In the genomic region with DNA sequence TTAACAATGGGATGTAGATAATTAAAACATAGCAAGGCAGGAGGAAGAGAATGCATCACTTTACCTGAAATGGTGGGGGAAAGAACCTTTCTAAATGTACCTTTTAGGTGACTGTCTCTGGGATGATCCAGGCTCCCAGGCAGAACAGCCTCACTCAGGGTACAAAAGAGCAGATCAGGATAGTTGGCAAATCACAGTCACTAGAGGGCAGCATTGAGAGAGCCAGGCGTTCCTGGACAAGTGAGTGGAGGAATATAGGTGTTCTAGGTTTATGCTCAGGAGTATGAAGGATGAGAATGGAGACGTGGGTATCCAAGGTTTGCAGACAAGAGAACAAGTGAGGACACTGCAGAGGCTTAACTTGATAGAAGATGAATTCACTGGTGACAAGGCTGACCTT, we compare ENCODE assay signal across 8 mouse cellular contexts.
DNase-seq lines count a peak whose midpoint lies in the region; ATAC-seq and TF ChIP-seq lines count a peak whose summit lies in the region.

No protein-coding gene starts in this region.

- no peak for TF ChIP-seq POLR2A in MEL (IDR thresholded peaks at IDR 0.05; ENCODE audit: control insufficient read depth in 1 of 2, insufficient read depth in 1 of 2, low read depth in 1 of 2, low read length in 2 of 2, poor library complexity in 1 of 2)
- no peak for TF ChIP-seq POLR2A in cerebellum, adult 2 months (IDR thresholded peaks at IDR 0.05; ENCODE audit: borderline replicate concordance, insufficient read depth, low read length)

- H3K9me3 ChIP-seq in MEL (replicated peaks; ENCODE audit: insufficient read depth, low read length), result no peaks in the 10 kb centered on the region
- no peaks in the 10 kb centered on the region for H3K9me3 ChIP-seq in forebrain, embryonic 16.5 days (ENCODE audit: control insufficient read depth, low read length)
- no peaks in the 10 kb centered on the region for H3K9me3 ChIP-seq in limb, embryonic 10.5 days (replicated peaks)

- H3K36me3 ChIP-seq in MEL (ENCODE audit: control insufficient read depth in 1 of 2, insufficient read depth in 2 of 2, low read length in 2 of 2), result no peaks in the 10 kb centered on the region
- no peaks in the 10 kb centered on the region for H3K36me3 ChIP-seq in forebrain, embryonic 16.5 days (ENCODE audit: control insufficient read depth, insufficient read depth)
- H3K36me3 ChIP-seq in limb, embryonic 10.5 days, result no peaks in the 10 kb centered on the region

- H3K27me3 ChIP-seq in MEL (ENCODE audit: control insufficient read depth in 1 of 2, insufficient read depth in 2 of 2, low read length in 2 of 2), result peaks cover 0 to 3% of the 10 kb centered on the region in 2 experiments; a peak in 2 of 4 replicates
- no peaks in the 10 kb centered on the region for H3K27me3 ChIP-seq in cerebellum, adult 2 months (ENCODE audit: control insufficient read depth, insufficient read depth, low read length)
- H3K27me3 ChIP-seq in forebrain, embryonic 16.5 days (replicated peaks; ENCODE audit: control insufficient read depth, insufficient read depth, low read length), result no peaks in the 10 kb centered on the region
- no peaks in the 10 kb centered on the region for H3K27me3 ChIP-seq in limb, embryonic 10.5 days (ENCODE audit: low read depth, poor library complexity, severe bottlenecking)

- 6% methylated on average over 2 of the region's 2 CpGs for WGBS in cerebellum, adult 2 months
- 31% methylated on average over 2 of the region's 2 CpGs for WGBS in forebrain, embryonic 16.5 days
- 14% methylated on average over 2 of the region's 2 CpGs for WGBS in limb, embryonic 10.5 days

- H3K27ac ChIP-seq in MEL (ENCODE audit: control insufficient read depth, low read depth, low read length), result no peak overlapping the region
- H3K27ac ChIP-seq in cerebellum, adult 2 months (ENCODE audit: insufficient read depth, low read length), result no peak overlapping the region
- no peak overlapping the region for H3K27ac ChIP-seq in forebrain, embryonic 16.5 days (ENCODE audit: low read length)
- no peak overlapping the region for H3K27ac ChIP-seq in limb, embryonic 10.5 days

- peak; percentile 75 to 84 (median 81) for TF ChIP-seq CTCF in MEL (IDR thresholded peaks at IDR 0.05 in 2 of 3, conservative IDR thresholded peaks at IDR 0.05 in 1 of 3; ENCODE audit: control insufficient read depth in 1 of 3, insufficient read depth in 1 of 3, low read depth in 2 of 3, low read length in 3 of 3, poor library complexity in 1 of 3, severe bottlenecking in 1 of 3)
- peak; percentile 67 for TF ChIP-seq CTCF in cerebellum, adult 2 months (IDR thresholded peaks at IDR 0.05; ENCODE audit: borderline replicate concordance, insufficient read depth, low read depth, low read length)

- H3K4me2 ChIP-seq in forebrain, embryonic 16.5 days (ENCODE audit: low read length), result no peak overlapping the region

- ATAC-seq in forebrain, embryonic 16.5 days, result peak; percentile 78

- H3K4me1 ChIP-seq in MEL (ENCODE audit: control insufficient read depth in 1 of 2, insufficient read depth in 2 of 2, low read length in 2 of 2), result no peaks in the 10 kb centered on the region
- no peaks in the 10 kb centered on the region for H3K4me1 ChIP-seq in cerebellum, adult 2 months (ENCODE audit: control insufficient read depth, insufficient read depth, low read length)
- H3K4me1 ChIP-seq in forebrain, embryonic 16.5 days (replicated peaks; ENCODE audit: control insufficient read depth, insufficient read depth, low read length), result no peaks in the 10 kb centered on the region
- H3K4me1 ChIP-seq in limb, embryonic 10.5 days, result no peaks in the 10 kb centered on the region

- H3K79me2 ChIP-seq in MEL (ENCODE audit: control insufficient read depth, insufficient read depth, low read length, poor library complexity), result no peaks in the 10 kb centered on the region

- TF ChIP-seq EP300 in MEL (IDR thresholded peaks at IDR 0.05; ENCODE audit: low read depth in 1 of 2, low read length in 2 of 2), result no peak

- DNase-seq in A20 (ENCODE audit: low read depth, low spot score), result peak; percentile 35
- peak; percentile 68 for DNase-seq in MEL (ENCODE audit: low read depth, low spot score)
- DNase-seq in cerebellum, adult 2 months, result peak; percentile 27 to 39
- DNase-seq in kidney, adult 8-10 months, result peak; percentile 27 to 61
- DNase-seq in limb, embryonic 10.5 days (ENCODE audit: low spot score), result peak; percentile 39
- DNase-seq in natural killer cell, adult 2 months (ENCODE audit: low spot score in 2 of 2), result peak; percentile 3 to 20
- peak; percentile 36 for DNase-seq in thymus, postnatal 25 days

- no peak overlapping the region for H3K4me3 ChIP-seq in MEL (ENCODE audit: control insufficient read depth in 1 of 2, insufficient read depth in 1 of 2, low read depth in 2 of 2, low read length in 2 of 2)
- H3K4me3 ChIP-seq in cerebellum, adult 2 months (replicated peaks; ENCODE audit: insufficient read depth, low read depth, low read length), result no peak overlapping the region
- H3K4me3 ChIP-seq in forebrain, embryonic 16.5 days (replicated peaks; ENCODE audit: low read length), result no peak overlapping the region
- H3K4me3 ChIP-seq in limb, embryonic 10.5 days, result no peak overlapping the region

- H3K9ac ChIP-seq in MEL (ENCODE audit: control insufficient read depth, low read depth, low read length, poor library complexity, severe bottlenecking), result no peak overlapping the region
- no peak overlapping the region for H3K9ac ChIP-seq in forebrain, embryonic 16.5 days (replicated peaks; ENCODE audit: low read depth, low read length)

- peak; percentile 78 for TF ChIP-seq RAD21 in MEL (IDR thresholded peaks at IDR 0.05; ENCODE audit: low read depth, low read length)

TF ChIP-seq in MEL, 35 proteins besides CTCF, POLR2A, EP300 and RAD21:
- TF ChIP-seq SMC3 (IDR thresholded peaks at IDR 0.05; ENCODE audit: low read depth, low read length) (peak; percentile 91), POLR2AphosphoS2 (IDR thresholded peaks at IDR 0.05; ENCODE audit: low read length) (no peak), ZC3H11A (IDR thresholded peaks at IDR 0.05; ENCODE audit: low read depth, low read length) (peak; percentile 87)
TF ChIP-seq in MEL: peak in this region for 2.

Comparison
In these comparisons a context has a peak if more than half of its experiments do, and no peak if none do; other contexts are left out.
1. DNase-seq: peak in every context shown above with its lines; median percentile 68 in MEL; 44 in kidney, adult 8-10 months; 39 in limb, embryonic 10.5 days; 36 in thymus, postnatal 25 days; 35 in A20; 33 in cerebellum, adult 2 months; 12 in natural killer cell, adult 2 months.